12 mouse cellular contexts compared by ENCODE assay signal in genomic region chr14:86786866-86787265, GRCm38 (mm10).
DNase-seq lines count a peak whose midpoint lies in the region; ATAC-seq and TF ChIP-seq lines count a peak whose summit lies in the region.
"Had no signal": no experiment of that assay in that cellular context is flagged by ENCODE, and none has a peak within 500 bp of the region (broad histone marks: within the 10 kb centered on the region; RNA-seq: fewer than 3 reads in every experiment).

No protein-coding gene starts in this region.

- ATAC-seq in midbrain, embryonic 16.5 days = no peak
- ATAC-seq in hindbrain, embryonic 13.5 days (ENCODE audit: low FRiP score) = no peak
- no peak for ATAC-seq in stomach, postnatal 0 days (ENCODE audit: low FRiP score, low TSS enrichment)
- ATAC-seq: intestine, postnatal 0 days had no signal

- no peak for TF ChIP-seq EP300 in stomach, postnatal 0 days (optimal IDR thresholded peaks at IDR 0.05)

- no peak overlapping the region for H3K9ac ChIP-seq in midbrain, embryonic 16.5 days (ENCODE audit: low read depth, low read length)
- H3K9ac ChIP-seq in hindbrain, embryonic 13.5 days = no peak overlapping the region
- H3K9ac ChIP-seq in stomach, postnatal 0 days (ENCODE audit: low read length) = no peak overlapping the region
- H3K9ac ChIP-seq: liver, embryonic 13.5 days had no signal

- H3K4me3 ChIP-seq in midbrain, embryonic 10.5 days = no peak overlapping the region
- H3K4me3 ChIP-seq in midbrain, embryonic 16.5 days (ENCODE audit: low read depth, low read length) = no peak overlapping the region
- H3K4me3 ChIP-seq in hindbrain, embryonic 13.5 days = no peak overlapping the region
- no peak overlapping the region for H3K4me3 ChIP-seq in stomach, postnatal 0 days (ENCODE audit: low read depth, low read length)
- H3K4me3 ChIP-seq: liver, embryonic 13.5 days had no signal

- H3K9me3 ChIP-seq in midbrain, embryonic 10.5 days (replicated peaks) = no peaks in the 10 kb centered on the region
- no peaks in the 10 kb centered on the region for H3K9me3 ChIP-seq in midbrain, embryonic 16.5 days (replicated peaks; ENCODE audit: control insufficient read depth, low read length, poor library complexity, severe bottlenecking)
- H3K9me3 ChIP-seq in hindbrain, embryonic 13.5 days = no peaks in the 10 kb centered on the region
- H3K9me3 ChIP-seq in stomach, postnatal 0 days (ENCODE audit: control insufficient read depth, low read length) = no peaks in the 10 kb centered on the region
- H3K9me3 ChIP-seq: liver, embryonic 13.5 days had no signal

- no peak overlapping the region for H3K4me2 ChIP-seq in midbrain, embryonic 16.5 days (ENCODE audit: low read length)
- H3K4me2 ChIP-seq in hindbrain, embryonic 13.5 days = no peak overlapping the region
- no peak overlapping the region for H3K4me2 ChIP-seq in stomach, postnatal 0 days (replicated peaks; ENCODE audit: low read depth)
- H3K4me2 ChIP-seq: liver, embryonic 13.5 days had no signal

- H3K27ac ChIP-seq in midbrain, embryonic 10.5 days (replicated peaks) = no peak overlapping the region; the same call in 1 of the 2 replicates
- H3K27ac ChIP-seq in midbrain, embryonic 16.5 days (ENCODE audit: low read length) = no peak overlapping the region
- 0 out of 2 replicates have a peak overlapping the region, but pooled peaks have one; percentile 55 for H3K27ac ChIP-seq in hindbrain, embryonic 13.5 days
- H3K27ac ChIP-seq in stomach, postnatal 0 days (replicated peaks) = no peak overlapping the region
- H3K27ac ChIP-seq: liver, embryonic 13.5 days had no signal

- DNase-seq in cerebellum, adult 11-12 months = peak; percentile 9
- no peak for DNase-seq in cerebellum, adult 18-20 months
- peak; percentile 24 for DNase-seq in midbrain, embryonic 10.5 days (ENCODE audit: low spot score)
- peak; percentile 76 for DNase-seq in retina, embryonic 14.5 days (ENCODE audit: low spot score)
- DNase-seq in stomach, postnatal 0 days (ENCODE audit: low spot score) = no peak
- DNase-seq in layer of hippocampus, adult 9-11 months = no peak
- DNase-seq: gastrocnemius, postnatal 36 days; layer of hippocampus, postnatal 36 days; liver, embryonic 13.5 days had no signal

- peaks cover 7% of the 10 kb centered on the region for H3K4me1 ChIP-seq in midbrain, embryonic 10.5 days
- no peaks in the 10 kb centered on the region for H3K4me1 ChIP-seq in midbrain, embryonic 16.5 days (ENCODE audit: control insufficient read depth, insufficient read depth, low read length)
- peaks cover 3% of the 10 kb centered on the region; the same call in 1 of the 2 replicates for H3K4me1 ChIP-seq in hindbrain, embryonic 13.5 days (replicated peaks)
- no peaks in the 10 kb centered on the region for H3K4me1 ChIP-seq in stomach, postnatal 0 days (replicated peaks; ENCODE audit: control insufficient read depth, insufficient read depth)
- H3K4me1 ChIP-seq: liver, embryonic 13.5 days had no signal

- TF ChIP-seq CTCF in stomach, postnatal 0 days (IDR thresholded peaks at IDR 0.05; ENCODE audit: low read depth) = no peak

- no peaks in the 10 kb centered on the region for H3K27me3 ChIP-seq in midbrain, embryonic 10.5 days (ENCODE audit: low read depth, poor library complexity, severe bottlenecking)
- no peaks in the 10 kb centered on the region for H3K27me3 ChIP-seq in midbrain, embryonic 16.5 days (ENCODE audit: control insufficient read depth, insufficient read depth, low read depth, low read length)
- H3K27me3 ChIP-seq in hindbrain, embryonic 13.5 days = no peaks in the 10 kb centered on the region
- H3K27me3 ChIP-seq in stomach, postnatal 0 days (ENCODE audit: control insufficient read depth, insufficient read depth, low read length) = no peaks in the 10 kb centered on the region
- H3K27me3 ChIP-seq: liver, embryonic 13.5 days had no signal

- H3K36me3 ChIP-seq in midbrain, embryonic 10.5 days = no peaks in the 10 kb centered on the region
- H3K36me3 ChIP-seq in midbrain, embryonic 16.5 days (ENCODE audit: control insufficient read depth, insufficient read depth, low read length) = no peaks in the 10 kb centered on the region
- H3K36me3 ChIP-seq in hindbrain, embryonic 13.5 days = no peaks in the 10 kb centered on the region
- no peaks in the 10 kb centered on the region for H3K36me3 ChIP-seq in stomach, postnatal 0 days (ENCODE audit: control insufficient read depth, insufficient read depth, low read length)
- H3K36me3 ChIP-seq: liver, embryonic 13.5 days had no signal

- WGBS in midbrain, embryonic 10.5 days = 45% methylated on average over 8 of the region's 8 CpGs
- WGBS in midbrain, embryonic 16.5 days = 27% methylated on average over 8 of the region's 8 CpGs
- 27% methylated on average over 8 of the region's 8 CpGs for WGBS in hindbrain, embryonic 13.5 days
- 32% methylated on average over 8 of the region's 8 CpGs for WGBS in stomach, postnatal 0 days

Comparison
In these comparisons a context has a peak if more than half of its experiments do, and no peak if none do; other contexts are left out.
1. DNase-seq: peak in cerebellum, adult 11-12 months (single experiment), midbrain, embryonic 10.5 days (single experiment) and retina, embryonic 14.5 days (single experiment); none in cerebellum, adult 18-20 months (0 of 2), stomach, postnatal 0 days (single experiment) and layer of hippocampus, adult 9-11 months (single experiment).